Mouse (Mus musculus): ENCODE data around the gene Tm6sf1.

DNA sequence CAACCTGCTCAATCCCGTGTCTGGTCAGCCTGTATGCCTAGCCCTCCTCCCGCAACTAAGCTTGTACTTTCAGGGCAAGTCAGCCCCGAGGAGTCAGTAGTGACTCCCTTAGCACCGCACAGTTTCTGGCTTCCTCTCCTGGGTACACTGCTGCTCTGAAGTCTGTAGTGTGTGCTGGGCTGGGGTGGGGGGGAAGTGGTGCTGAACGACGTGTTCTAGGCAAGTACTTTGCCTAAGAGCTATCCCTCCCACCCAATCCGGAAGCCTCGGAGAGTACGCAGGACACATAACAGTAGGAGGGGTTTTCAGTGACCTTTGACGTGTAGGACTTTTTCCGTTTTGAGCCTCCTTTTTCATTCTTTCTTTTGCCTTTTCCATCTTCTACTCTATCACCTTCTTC is 40.6 kb downstream of the Tm6sf1 start:
- TF ChIP-seq CTCF (conservative IDR thresholded peaks at IDR 0.05 in 1 of 2, IDR thresholded peaks at IDR 0.05 in 1 of 2; ENCODE audit: low read depth in 2 of 2, low read length in 2 of 2): no peak
- TF ChIP-seq USF1 (IDR thresholded peaks at IDR 0.05; ENCODE audit: low read depth, low read length): no peak
- no peak for TF ChIP-seq EP300 (IDR thresholded peaks at IDR 0.05; ENCODE audit: low read length)

Measured in CH12.LX (cell line).